Mouse (Mus musculus) hindbrain, postnatal 0 days (tissue): ENCODE results near the gene Tnfrsf13b. TPM values are rescaled to one million over a fixed set of nuclear protein-coding genes. Genes with fewer than 3 reads are reported as not detected.

Source experiments
- ATAC-seq: fragments of 200-750 bp; cut with Nextera tagmentation; 2 replicates; pipeline ENCODE4 v1.8.0; 2017; ENCODE audit warnings: mild to moderate bottlenecking, moderate TSS enrichment, moderate library complexity
- DNase-seq: peaks from one replicate; pipeline ENCODE4 v3.0.0-alpha.2; 2015; ENCODE audit warnings: low spot score
- H3K27ac ChIP-seq: fragments of 300-500 bp; sonication (generic); 2 replicates; pipeline ENCODE4 v1.5.1; 2014; ENCODE audit warnings: mild to moderate bottlenecking
- H3K27me3 ChIP-seq: fragments of 300-500 bp; sonication (generic); 2 replicates; pipeline ENCODE4 v1.6.1; 2014; ENCODE audit warnings: low read length, mixed read lengths; ENCODE audit not compliant: insufficient read depth
- H3K36me3 ChIP-seq: fragments of 300-500 bp; sonication (generic); 2 replicates; pipeline ENCODE4 v1.6.1; 2014; ENCODE audit warnings: low read length, mixed read lengths; ENCODE audit not compliant: insufficient read depth
- H3K4me1 ChIP-seq: fragments of 300-500 bp; sonication (generic); 2 replicates; pipeline ENCODE4 v1.6.1; 2014; ENCODE audit warnings: antibody characterized with exemption, low read length, mixed read lengths; ENCODE audit not compliant: insufficient read depth
- H3K4me2 ChIP-seq: fragments of 300-500 bp; sonication (generic); 2 replicates; pipeline ENCODE4 v1.6.1; 2014; ENCODE audit warnings: low read depth, mild to moderate bottlenecking, low read length, moderate library complexity, mixed read lengths
- H3K4me3 ChIP-seq: fragments of 300-500 bp; sonication (generic); 2 replicates; pipeline ENCODE4 v1.5.1; 2014; ENCODE audit warnings: low read length
- H3K9ac ChIP-seq: fragments of 300-500 bp; sonication (generic); replicated peaks from 2 replicates; pipeline ENCODE4 v1.6.1; 2014; ENCODE audit warnings: mild to moderate bottlenecking, low read length, moderate library complexity, mixed read lengths
- H3K9me3 ChIP-seq: fragments of 300-500 bp; sonication (generic); 2 replicates; pipeline ENCODE4 v1.6.1; 2016; ENCODE audit warnings: low read length, mixed read lengths
- CTCF ChIP-seq: IDR thresholded peaks from 2 replicates; pipeline ENCODE4 v1.5.1; 2016; ENCODE audit warnings: antibody characterized with exemption, control low read depth, low read depth
- WGBS: fragments of 180-500 bp; shearing (Covaris S2); extraction: QIAGEN DNeasy Blood & Tissue Kit; methylation state at CpG from one replicate; pipeline ENCODE4 v1.1.7; 2014; 5-methylcytosine and 5-hydroxymethylcytosine counted together
- polyA plus RNA-seq: library from polyadenylated mRNA; unstranded; fragments of >200 nt; fragmentation: Nextera tagmentation; extraction: Ambion mirVana; gene quantifications from 2 replicates; pipeline ENCODE4 v1.2.1, GENCODE M21; 2015
- total RNA-seq: library from RNA; depleted of rRNA; stranded (reverse); fragments of >200 nt; gene quantifications from 2 replicates; pipeline ENCODE4 v1.2.3, GENCODE M21; 2014

Tnfrsf13b gene
- total and polyA plus RNA-seq, 2 experiments from 2014 or later: 1.5 to 2.7 TPM

DNA sequence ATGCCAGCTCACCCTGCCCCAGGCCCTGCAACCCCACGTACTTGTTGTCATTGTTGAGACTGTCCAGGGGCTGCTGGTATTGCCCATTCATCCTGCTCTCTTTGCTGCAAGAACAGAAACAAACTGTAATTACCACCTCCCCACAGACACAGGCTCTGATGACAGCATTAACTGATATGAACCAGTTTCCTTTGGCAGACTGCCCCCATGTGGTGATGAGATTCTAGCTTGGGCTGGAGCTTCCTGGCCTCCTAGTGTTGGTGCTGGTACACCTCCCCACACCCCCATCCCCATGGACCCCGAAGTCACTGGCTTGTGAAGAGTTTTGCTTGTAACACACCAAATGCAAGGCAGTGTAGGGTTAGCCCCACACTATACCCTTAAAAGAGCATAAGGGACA, 29.2 kb downstream of the Tnfrsf13b start:
- H3K27ac ChIP-seq: no peak overlapping the region
- H3K4me2 ChIP-seq: no peak overlapping the region
- no peaks in the 10 kb centered on the region for H3K27me3 ChIP-seq
- H3K4me3 ChIP-seq: no peak overlapping the region
- DNase-seq (peak; percentile 59), ATAC-seq (peak; percentile 31; the same call in 1 of the 2 replicates)
- no peaks in the 10 kb centered on the region for H3K9me3 ChIP-seq
- no peaks in the 10 kb centered on the region for H3K4me1 ChIP-seq
- no peak overlapping the region for H3K9ac ChIP-seq
- H3K36me3 ChIP-seq: peaks cover 95% of the 10 kb centered on the region
- TF ChIP-seq CTCF: peak; percentile 56
- WGBS: 81% methylated on average over 2 of the region's 2 CpGs

DNA sequence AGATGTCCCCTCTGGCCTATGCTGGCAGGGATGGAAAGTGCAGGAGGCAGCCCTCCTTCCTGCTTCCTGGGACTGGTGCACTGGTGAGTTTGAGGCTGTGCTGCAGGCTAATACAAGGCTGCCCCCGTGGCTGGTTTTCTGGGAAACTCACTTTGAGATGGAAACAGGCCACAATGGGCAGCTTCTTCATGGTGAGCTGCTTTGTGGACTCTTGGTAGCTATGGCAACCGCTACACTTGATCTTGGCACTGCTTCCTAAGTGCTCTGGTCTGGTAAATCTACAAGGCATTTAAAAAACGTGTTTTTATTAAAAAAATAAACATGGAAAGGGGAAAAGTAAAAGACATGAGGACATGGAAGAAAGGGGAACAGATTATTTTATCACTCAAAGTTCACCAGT, 31.6 kb downstream of the Tnfrsf13b start:
- H3K27me3 ChIP-seq: no peaks in the 10 kb centered on the region
- DNase-seq: no peak
- 44% methylated on average over 3 of the region's 3 CpGs for WGBS
- TF ChIP-seq CTCF: no peak
- H3K27ac ChIP-seq: no peak overlapping the region
- no peak overlapping the region for H3K4me3 ChIP-seq
- H3K9ac ChIP-seq: no peak overlapping the region
- no peak for ATAC-seq
- H3K9me3 ChIP-seq: no peaks in the 10 kb centered on the region
- peaks cover 99% of the 10 kb centered on the region for H3K36me3 ChIP-seq
- H3K4me2 ChIP-seq: no peak overlapping the region
- no peaks in the 10 kb centered on the region for H3K4me1 ChIP-seq

DNA sequence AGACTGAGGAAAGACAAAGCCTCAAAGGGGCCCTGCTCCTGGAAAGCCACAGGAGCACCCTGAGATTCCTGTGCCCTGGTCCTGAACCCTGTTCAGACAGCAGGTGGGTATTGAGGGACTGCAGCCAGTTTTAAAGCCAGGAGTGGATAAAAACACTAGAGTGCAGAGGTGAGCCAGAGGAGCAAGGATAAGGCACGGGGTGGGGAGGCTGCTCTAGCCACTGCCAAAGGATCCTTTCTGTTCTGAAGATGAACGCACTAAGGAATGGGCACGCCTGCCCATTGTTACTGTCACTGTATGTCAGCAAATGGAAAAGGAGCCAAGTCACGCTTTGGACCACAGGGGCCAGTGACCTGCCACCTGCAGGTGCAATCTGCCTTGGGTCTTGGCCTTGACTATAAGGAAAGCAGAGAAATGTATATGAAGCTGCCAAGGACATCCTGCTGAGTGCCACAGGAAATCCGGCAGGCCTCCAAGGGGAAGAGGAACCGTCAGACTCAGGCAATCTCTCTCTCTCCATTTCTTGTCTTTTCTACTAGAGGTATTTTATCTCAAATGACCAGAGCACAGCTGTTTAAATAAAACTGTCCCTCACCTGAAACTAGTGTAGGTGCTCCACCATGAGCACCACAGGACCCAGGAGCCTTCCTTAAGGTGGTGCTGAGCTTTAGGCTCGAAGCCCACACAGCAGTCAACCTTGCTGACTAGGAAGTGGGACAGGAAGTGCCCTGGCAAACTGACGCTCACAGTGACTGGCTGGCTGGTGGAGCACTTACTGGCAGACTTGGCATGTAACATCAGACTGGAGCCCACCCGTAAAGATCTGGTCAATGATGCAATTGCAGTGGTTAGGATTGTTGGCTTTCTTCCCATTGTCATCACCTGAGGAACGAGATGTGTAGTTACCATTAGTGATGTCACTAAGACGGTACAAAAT, 33.5 kb downstream of the Tnfrsf13b start:
- no peak overlapping the region for H3K4me2 ChIP-seq
- no peak overlapping the region for H3K4me3 ChIP-seq
- H3K9ac ChIP-seq: no peak overlapping the region
- DNase-seq: no peak
- no peak overlapping the region for H3K27ac ChIP-seq
- H3K4me1 ChIP-seq: no peaks in the 10 kb centered on the region
- H3K36me3 ChIP-seq: peaks cover 98% of the 10 kb centered on the region
- no peaks in the 10 kb centered on the region for H3K9me3 ChIP-seq
- TF ChIP-seq CTCF: no peak
- no peak for ATAC-seq
- H3K27me3 ChIP-seq: no peaks in the 10 kb centered on the region
- WGBS: 54% methylated on average over 11 of the region's 11 CpGs

DNA sequence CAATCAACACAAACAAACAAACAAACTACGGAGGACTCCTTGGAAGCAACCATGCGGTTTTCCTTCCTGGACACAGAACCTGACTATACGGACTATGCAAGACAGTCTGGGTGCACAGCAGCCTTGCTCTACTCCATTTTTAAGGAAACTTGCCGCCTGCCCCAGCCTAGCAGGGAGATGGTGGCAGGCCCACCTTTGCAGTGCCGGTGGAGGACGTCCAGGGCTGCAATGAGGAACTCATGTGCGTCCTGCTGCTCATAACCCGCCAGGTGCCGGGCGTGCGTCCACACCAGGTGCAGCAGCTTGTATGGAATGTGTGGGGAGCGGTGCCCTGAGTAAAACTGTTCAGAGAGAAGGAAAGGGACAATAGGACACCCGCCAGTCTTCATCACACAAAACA, 34.6 kb downstream of the Tnfrsf13b start:
- Histone ChIP-seq H3K27me3 (no peaks in the 10 kb centered on the region), H3K27ac (no peak overlapping the region), H3K4me1 (no peaks in the 10 kb centered on the region), H3K9me3 (no peaks in the 10 kb centered on the region), H3K36me3 (peaks cover 97% of the 10 kb centered on the region), H3K9ac (no peak overlapping the region), H3K4me3 (no peak overlapping the region), H3K4me2 (no peak overlapping the region)
- no peak for ATAC-seq
- DNase-seq: no peak
- TF ChIP-seq CTCF: no peak
- 93% methylated on average over 13 of the region's 13 CpGs for WGBS

DNA sequence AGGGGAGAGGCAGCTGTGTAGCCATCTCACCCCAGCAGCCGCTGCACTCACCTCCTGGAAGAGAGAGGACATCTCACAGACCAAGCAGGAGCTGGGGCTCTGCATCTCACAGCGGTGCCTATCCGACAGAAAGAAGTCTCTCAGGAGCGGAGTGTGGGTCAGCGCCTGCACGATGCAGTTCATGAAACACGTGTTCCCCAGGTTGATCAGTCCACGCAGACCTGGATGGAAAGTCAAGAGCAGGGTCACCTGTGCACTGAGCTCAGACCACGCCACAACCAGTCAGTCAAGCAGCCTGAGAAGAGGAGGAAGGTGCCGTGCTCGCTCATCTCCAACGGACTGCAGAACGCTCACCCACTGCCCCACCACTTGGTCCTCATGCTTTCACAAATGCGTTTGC, 36.2 kb downstream of the Tnfrsf13b start:
- H3K27me3 ChIP-seq: no peaks in the 10 kb centered on the region
- H3K4me3 ChIP-seq: no peak overlapping the region
- no peak for TF ChIP-seq CTCF
- no peaks in the 10 kb centered on the region for H3K9me3 ChIP-seq
- WGBS: 95% methylated on average over 14 of the region's 14 CpGs
- no peak for DNase-seq
- no peak overlapping the region for H3K4me2 ChIP-seq
- H3K9ac ChIP-seq: no peak overlapping the region
- H3K27ac ChIP-seq: no peak overlapping the region
- H3K36me3 ChIP-seq: peaks cover 94% of the 10 kb centered on the region
- no peak for ATAC-seq
- no peaks in the 10 kb centered on the region for H3K4me1 ChIP-seq

DNA sequence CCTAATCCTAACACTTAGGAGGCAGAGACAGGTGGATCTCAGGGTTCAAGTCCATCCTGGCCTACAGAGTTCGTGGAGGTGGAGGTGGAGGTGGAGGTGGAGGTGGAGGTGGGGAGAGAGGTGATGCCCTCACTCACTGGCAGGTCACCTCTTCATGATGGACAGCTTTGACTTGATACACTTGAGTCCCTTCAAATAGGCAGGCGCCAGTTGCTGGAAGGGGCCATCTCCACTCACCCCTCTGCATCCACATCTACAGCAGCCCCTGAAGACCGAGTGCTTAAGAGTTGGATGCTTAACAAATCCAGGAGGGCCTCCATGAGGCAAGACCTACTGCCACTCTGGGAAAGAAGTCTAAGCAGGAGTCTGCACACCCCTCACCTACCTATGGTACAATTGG, 36.8 kb downstream of the Tnfrsf13b start:
- TF ChIP-seq CTCF: no peak
- H3K27ac ChIP-seq: no peak overlapping the region
- no peaks in the 10 kb centered on the region for H3K9me3 ChIP-seq
- H3K4me2 ChIP-seq: no peak overlapping the region
- DNase-seq (no peak), ATAC-seq (no peak)
- no peak overlapping the region for H3K9ac ChIP-seq
- H3K4me1 ChIP-seq: no peaks in the 10 kb centered on the region
- peaks cover 89% of the 10 kb centered on the region for H3K36me3 ChIP-seq
- H3K27me3 ChIP-seq: no peaks in the 10 kb centered on the region
- no peak overlapping the region for H3K4me3 ChIP-seq
- WGBS: 87% methylated on average over 3 of the region's 3 CpGs

DNA sequence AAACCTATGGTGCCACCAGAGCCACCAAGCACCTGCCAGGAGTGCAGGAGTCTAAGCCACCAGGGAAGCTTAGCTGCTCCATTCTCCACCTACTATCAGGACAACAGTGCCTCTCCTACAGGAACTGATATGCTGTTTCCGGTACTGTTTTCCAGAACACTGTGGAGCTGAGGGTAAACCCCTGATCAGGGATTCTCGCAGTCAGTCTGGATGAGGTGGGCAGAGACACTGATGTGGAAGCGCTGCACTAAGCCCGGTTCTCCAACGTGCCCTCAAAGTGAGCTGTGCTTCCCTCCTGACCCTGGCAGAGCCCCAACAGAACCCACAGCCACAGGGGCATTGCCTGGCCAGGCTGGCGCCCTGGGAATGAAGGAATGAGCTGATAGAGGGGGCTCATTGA, 37.8 kb downstream of the Tnfrsf13b start:
- Histone ChIP-seq H3K27ac (no peak overlapping the region), H3K27me3 (no peaks in the 10 kb centered on the region), H3K4me3 (no peak overlapping the region), H3K9ac (no peak overlapping the region), H3K4me2 (no peak overlapping the region), H3K36me3 (peaks cover 80% of the 10 kb centered on the region), H3K9me3 (no peaks in the 10 kb centered on the region), H3K4me1 (peaks cover 7% of the 10 kb centered on the region)
- no peak for TF ChIP-seq CTCF
- DNase-seq (no peak), ATAC-seq (no peak)
- WGBS: 90% methylated on average over 6 of the region's 6 CpGs
